Mouse (Mus musculus) left cerebral cortex, postnatal 36 days (tissue): ENCODE results near the gene Vgf. TPM values are rescaled to one million over a fixed set of nuclear protein-coding genes. Genes with fewer than 3 reads are reported as not detected.

Experiments used
- DNase-seq, 2 experiments: peaks; one replicate each; pipeline ENCODE4 v3.0.0; 2021 to 2022; ENCODE audit warnings: low spot score in 2 of 2, mixed read lengths in 1 of 2
- intact Hi-C: fragments of 180-260 bp; cut with DNase I; formaldehyde crosslinking; loops from one replicate; pipeline ENCODE4 v1.15.1; 2025
- total RNA-seq, 2 experiments: library from RNA; stranded (reverse); gene quantifications; 2 replicates each; pipeline ENCODE4 v1.2.3; 2021

The Vgf gene
- 100 to 1,000 TPM; 358 to 374 TPM for total RNA-seq

- DNase-seq = no peak
- intact Hi-C loops = no loop called here
These were observed at the start of gene Vgf for GRCm38 (mm10) chr5:137026092-137026491. Gene Vgf (plus strand): TSS chr5:137026392.

GRCm38 (mm10) chr5:136977769-136978168 lies 48.4 kb upstream of the Vgf start:
- DNase-seq = no peak
- intact Hi-C loops = no loop called here

- intact Hi-C loops = no loop called here
- DNase-seq = no peak
These were observed 46.4 kb upstream of the Vgf start for GRCm38 (mm10) chr5:136979762-136980161.

GRCm38 (mm10) chr5:136980974-136981373 lies 45.2 kb upstream of the Vgf start:
- no peak for DNase-seq

GRCm38 (mm10) chr5:136982338-136982930 lies 43.8 kb upstream of the Vgf start:
- intact Hi-C loops = no loop called here
- no peak for DNase-seq

More at GRCm38 (mm10) chr5:136980974-136981373, 45.2 kb upstream of the Vgf start:
- intact Hi-C loops = no loop called here

GRCm38 (mm10) chr5:136984828-136985227 lies 41.4 kb upstream of the Vgf start:
- no peak for DNase-seq
- intact Hi-C loops = no loop called here

GRCm38 (mm10) chr5:136986695-136987137 lies 39.5 kb upstream of the Vgf start, which contains the start of gene Plod3:
Gene Plod3 (plus strand): TSS chr5:136987019.
- intact Hi-C loops = no loop called here
- DNase-seq = peak; percentile 93 to 94

GRCm38 (mm10) chr5:136987138-136987933 lies 38.9 kb upstream of the Vgf start:
- peak; percentile 83 to 84 for DNase-seq
- intact Hi-C loops = no loop called here

- DNase-seq = no peak
- intact Hi-C loops = no loop called here
These were observed 38.3 kb upstream of the Vgf start, which contains the start of gene Znhit1 for GRCm38 (mm10) chr5:136987934-136988271. Gene Znhit1 (minus strand): TSS chr5:136988021.

GRCm38 (mm10) chr5:136988420-136988819 lies 37.8 kb upstream of the Vgf start:
- intact Hi-C loops = no loop called here
- DNase-seq = no peak

GRCm38 (mm10) chr5:136989801-136990200 lies 36.4 kb upstream of the Vgf start:
- intact Hi-C loops = no loop called here

GRCm38 (mm10) chr5:136999449-136999848 lies 26.7 kb upstream of the Vgf start:
- DNase-seq = no peak
- intact Hi-C loops = no loop called here

More at GRCm38 (mm10) chr5:136989801-136990200, 36.4 kb upstream of the Vgf start:
- DNase-seq = no peak

GRCm38 (mm10) chr5:137000612-137001011 lies 25.6 kb upstream of the Vgf start:
- no peak for DNase-seq
- intact Hi-C loops = no loop called here

- no peak for DNase-seq
- intact Hi-C loops = no loop called here
These were observed 18.9 kb upstream of the Vgf start for GRCm38 (mm10) chr5:137007276-137007675.

- intact Hi-C loops = no loop called here
- peak in 1 of 2 experiments; percentile 39 for DNase-seq
These were observed 16.2 kb upstream of the Vgf start for GRCm38 (mm10) chr5:137009988-137010387.

GRCm38 (mm10) chr5:137012401-137012950 lies 13.7 kb upstream of the Vgf start:
- intact Hi-C loops = no loop called here
- no peak for DNase-seq

- intact Hi-C loops = no loop called here
These were observed 10.3 kb upstream of the Vgf start for GRCm38 (mm10) chr5:137015913-137016312.

GRCm38 (mm10) chr5:137024318-137024717 lies 1.9 kb upstream of the Vgf start:
- DNase-seq = no peak
- intact Hi-C loops = no loop called here

More at GRCm38 (mm10) chr5:137015913-137016312, 10.3 kb upstream of the Vgf start:
- no peak for DNase-seq

GRCm38 (mm10) chr5:137025132-137025531 lies 1.1 kb upstream of the Vgf start:
- DNase-seq = peak; percentile 80 to 81
- intact Hi-C loops = no loop called here

GRCm38 (mm10) chr5:137028561-137029272 lies 2.5 kb downstream of the Vgf start:
- intact Hi-C loops = no loop called here
- peak in 1 of 2 experiments; percentile 16 for DNase-seq
